Mouse (Mus musculus): ENCODE measurements at regions not wholly inside any gene's neighbourhood (a gene's known extent, or its start where the extent isn't known, plus 50 kb on each side); places are given as distances from the start of the nearest gene placed in this dataset.

DNA sequence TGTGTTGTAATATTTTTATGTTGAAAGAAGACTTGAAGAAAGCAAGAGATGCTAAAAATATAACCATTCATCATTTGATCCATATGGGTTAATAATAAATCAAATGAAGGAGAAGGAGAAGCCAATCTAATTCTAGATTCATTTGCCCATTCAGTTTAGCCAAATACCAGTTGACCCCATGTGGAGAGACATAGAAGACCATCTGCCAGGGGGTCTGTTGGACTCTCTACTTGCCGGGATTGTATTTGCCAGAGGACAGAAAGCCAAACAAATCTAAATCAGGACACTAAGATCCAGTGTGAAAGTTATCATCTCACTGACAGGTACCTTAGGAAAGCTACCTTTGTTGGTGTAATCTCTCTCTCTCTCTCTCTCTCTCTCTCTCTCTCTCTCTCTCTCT lies 202.5 kb upstream of the Tgfbr2 start:
- TF ChIP-seq POLR2A (IDR thresholded peaks at IDR 0.05; ENCODE audit: borderline replicate concordance, extremely low read depth, low read depth, low read length): no peak
- TF ChIP-seq CTCF (IDR thresholded peaks at IDR 0.05; ENCODE audit: insufficient read depth, low read length): no peak
- Histone ChIP-seq H3K4me3 (replicated peaks; ENCODE audit: extremely low read depth, low read depth, low read length) (no peak overlapping the region), H3K4me1 (ENCODE audit: control insufficient read depth, insufficient read depth, low read length) (no peaks in the 10 kb centered on the region)
- DNase-seq: no peak
- WGBS: 88% methylated on average over 1 of the region's 1 CpGs

DNA sequence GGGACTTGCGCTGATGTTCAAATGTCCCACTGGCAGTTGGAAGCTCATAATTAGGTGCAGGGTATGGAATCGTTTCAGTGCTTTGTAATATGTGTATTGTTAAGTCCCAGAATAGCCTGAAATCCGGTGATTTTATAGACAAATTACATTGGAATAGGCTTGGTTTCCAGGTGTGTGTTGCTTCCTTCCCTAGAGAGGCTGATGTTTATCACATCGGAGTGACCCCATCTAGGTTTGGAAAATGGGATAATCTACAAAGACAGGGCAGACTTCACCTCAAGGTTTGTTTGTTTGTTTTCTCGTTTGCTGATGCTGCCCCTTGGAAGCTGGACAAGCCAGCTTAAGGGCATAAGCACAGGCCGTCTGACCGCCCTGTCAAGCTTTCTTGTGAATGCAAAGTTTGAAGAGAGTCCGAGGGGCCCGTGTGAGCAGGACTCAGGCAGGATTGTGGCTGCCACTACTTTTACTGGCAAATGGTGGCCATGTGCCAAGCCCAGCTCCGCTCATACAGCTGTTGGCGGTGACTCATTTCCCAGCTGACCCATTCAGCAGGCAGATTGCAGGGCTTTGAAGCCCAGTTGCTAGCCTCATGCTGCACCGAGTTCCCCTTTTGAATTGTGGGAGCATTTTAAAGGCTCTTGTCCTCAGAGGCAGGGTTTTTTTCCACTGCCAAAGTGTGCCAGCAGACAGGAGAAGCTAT lies 200.6 kb upstream of the Tgfbr2 start:
- TF ChIP-seq CTCF (IDR thresholded peaks at IDR 0.05; ENCODE audit: insufficient read depth, low read length) (no peak), POLR2A (IDR thresholded peaks at IDR 0.05; ENCODE audit: borderline replicate concordance, extremely low read depth, low read depth, low read length) (no peak)
- peak; percentile 61 for DNase-seq

DNA sequence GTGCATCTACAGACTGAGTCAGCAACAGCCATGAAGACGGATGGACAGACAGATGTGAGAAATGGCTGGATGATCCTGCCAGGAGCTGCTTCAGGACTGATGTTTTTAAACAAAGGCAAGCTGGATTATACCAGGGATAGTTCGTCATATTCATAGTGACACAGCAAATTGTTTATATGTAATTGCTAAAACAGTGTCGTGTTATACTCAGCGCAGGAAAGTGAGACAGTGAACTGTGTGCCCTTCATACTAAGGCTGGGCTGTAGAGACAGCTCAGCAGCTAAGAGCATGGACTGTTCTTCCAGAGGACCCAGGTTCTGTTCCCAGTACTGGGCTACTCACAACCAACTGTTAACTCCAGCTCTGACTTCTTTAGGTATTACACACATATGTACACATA lies 199.2 kb upstream of the Tgfbr2 start:
- no peak for DNase-seq
- Histone ChIP-seq H3K4me3 (replicated peaks; ENCODE audit: extremely low read depth, low read depth, low read length) (no peak overlapping the region), H3K4me1 (ENCODE audit: control insufficient read depth, insufficient read depth, low read length) (no peaks in the 10 kb centered on the region)
- no peak for TF ChIP-seq CTCF (IDR thresholded peaks at IDR 0.05; ENCODE audit: insufficient read depth, low read length)
- TF ChIP-seq POLR2A (IDR thresholded peaks at IDR 0.05; ENCODE audit: borderline replicate concordance, extremely low read depth, low read depth, low read length): no peak
- 63% methylated on average over 4 of the region's 4 CpGs for WGBS

More for the DNA sequence above, 200.6 kb upstream of the Tgfbr2 start:
- no peak overlapping the region for H3K4me3 ChIP-seq (replicated peaks; ENCODE audit: extremely low read depth, low read depth, low read length)
- H3K4me1 ChIP-seq (ENCODE audit: control insufficient read depth, insufficient read depth, low read length): no peaks in the 10 kb centered on the region
- 43% methylated on average over 12 of the region's 12 CpGs for WGBS

DNA sequence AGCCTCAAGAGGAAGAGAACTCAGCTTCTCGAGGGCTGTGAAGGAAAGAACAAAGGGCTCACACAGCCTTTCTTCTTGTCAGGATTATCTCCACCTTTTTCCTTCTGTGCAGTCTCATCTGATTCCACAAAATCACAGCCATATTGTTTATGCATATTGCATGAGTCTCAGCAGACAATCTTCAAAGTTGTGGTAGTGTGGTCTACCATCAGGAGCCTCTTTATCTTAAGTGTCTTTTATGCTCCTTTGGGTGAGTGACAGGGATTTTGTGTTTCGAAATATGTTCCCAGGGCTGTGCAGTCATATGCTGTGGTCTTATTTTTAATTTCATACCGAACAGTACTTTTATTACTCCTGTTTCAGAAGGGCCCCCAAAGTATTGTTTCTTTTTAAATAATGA lies 198.2 kb upstream of the Tgfbr2 start:
- H3K4me1 ChIP-seq (ENCODE audit: control insufficient read depth, insufficient read depth, low read length): no peaks in the 10 kb centered on the region
- 64% methylated on average over 3 of the region's 3 CpGs for WGBS
- no peak for DNase-seq
- no peak for TF ChIP-seq POLR2A (IDR thresholded peaks at IDR 0.05; ENCODE audit: borderline replicate concordance, extremely low read depth, low read depth, low read length)
- no peak for TF ChIP-seq CTCF (IDR thresholded peaks at IDR 0.05; ENCODE audit: insufficient read depth, low read length)
- H3K4me3 ChIP-seq (replicated peaks; ENCODE audit: extremely low read depth, low read depth, low read length): no peak overlapping the region

DNA sequence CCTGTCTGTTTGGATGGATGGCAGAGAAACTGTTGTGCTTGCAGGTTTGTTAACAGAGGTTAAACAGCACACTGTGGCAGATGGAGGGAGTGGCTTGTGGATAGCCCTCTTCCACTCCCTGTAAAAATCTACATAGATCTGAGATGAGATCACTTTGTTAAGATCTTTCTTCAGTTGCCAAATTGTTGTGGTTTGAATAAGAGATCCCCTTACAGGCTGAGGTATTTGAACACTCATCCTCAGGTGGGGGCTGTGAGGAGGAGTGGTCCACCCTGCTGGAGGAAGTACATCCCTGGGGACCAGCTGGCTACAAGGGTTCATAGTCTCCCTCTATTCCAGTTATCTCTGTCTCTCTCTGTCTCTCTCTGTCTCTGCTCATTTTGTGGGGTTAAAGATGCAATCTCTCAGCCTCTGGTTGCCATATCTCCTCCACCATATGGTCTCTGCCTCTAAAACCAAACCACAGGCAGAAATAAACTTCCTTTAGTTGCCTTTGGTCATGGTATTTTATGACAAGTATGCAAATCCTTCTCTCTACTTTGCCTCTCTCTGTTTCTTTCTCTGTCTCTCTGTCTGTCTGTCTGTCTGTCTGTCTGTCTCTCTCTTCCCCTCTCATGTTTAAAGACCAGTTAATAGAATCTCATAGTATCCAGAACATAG lies 194.0 kb upstream of the Tgfbr2 start:
- TF ChIP-seq POLR2A (IDR thresholded peaks at IDR 0.05; ENCODE audit: borderline replicate concordance, extremely low read depth, low read depth, low read length): no peak
- no peak for TF ChIP-seq CTCF (IDR thresholded peaks at IDR 0.05; ENCODE audit: insufficient read depth, low read length)
- Histone ChIP-seq H3K4me1 (ENCODE audit: control insufficient read depth, insufficient read depth, low read length) (no peaks in the 10 kb centered on the region), H3K4me3 (replicated peaks; ENCODE audit: extremely low read depth, low read depth, low read length) (no peak overlapping the region)
- DNase-seq: no peak

DNA sequence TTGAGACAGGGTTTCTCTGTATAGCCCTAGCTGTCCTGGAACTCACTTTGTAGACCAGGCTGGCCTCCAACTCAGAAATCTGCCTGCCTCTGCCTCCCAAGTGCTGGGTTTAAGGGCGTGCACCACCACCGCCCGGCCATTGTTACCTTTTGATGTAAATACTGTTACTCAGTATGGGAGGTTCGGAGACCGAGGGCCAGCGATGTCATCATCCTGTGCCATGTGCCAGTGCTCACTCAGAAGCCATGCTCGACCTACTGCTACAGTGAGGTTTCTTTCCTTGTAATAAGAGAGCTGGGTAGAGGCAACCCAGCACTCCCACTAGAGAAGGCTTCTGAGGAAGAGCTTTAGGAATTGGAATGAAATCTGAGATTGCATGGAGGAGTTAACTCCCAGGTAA lies 191.6 kb upstream of the Tgfbr2 start:
- DNase-seq: no peak
- TF ChIP-seq POLR2A (IDR thresholded peaks at IDR 0.05; ENCODE audit: borderline replicate concordance, extremely low read depth, low read depth, low read length) (no peak), CTCF (IDR thresholded peaks at IDR 0.05; ENCODE audit: insufficient read depth, low read length) (no peak)
- Histone ChIP-seq H3K4me3 (replicated peaks; ENCODE audit: extremely low read depth, low read depth, low read length) (no peak overlapping the region), H3K4me1 (ENCODE audit: control insufficient read depth, insufficient read depth, low read length) (no peaks in the 10 kb centered on the region)
- 90% methylated on average over 7 of the region's 7 CpGs for WGBS

DNA sequence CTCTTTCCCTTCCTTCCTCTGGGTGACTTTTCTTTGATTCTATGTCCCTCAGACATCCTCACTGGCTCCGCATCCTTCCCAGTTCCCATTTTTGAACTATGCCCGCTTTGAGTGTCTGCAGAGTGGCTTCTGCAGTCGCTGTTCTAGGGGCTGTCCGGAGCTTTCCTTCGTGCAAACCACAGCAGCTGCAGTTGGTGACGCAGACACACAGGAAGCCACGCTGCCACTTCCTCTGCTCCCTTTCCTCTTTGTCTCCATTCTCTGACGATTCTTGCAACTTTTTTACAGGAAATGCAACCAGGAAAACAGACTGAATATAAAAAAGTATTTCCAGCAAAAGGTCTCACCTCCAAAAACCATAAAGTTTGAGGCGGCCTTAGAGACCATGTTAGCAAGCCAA lies 191.0 kb upstream of the Tgfbr2 start:
- no peak for TF ChIP-seq POLR2A (IDR thresholded peaks at IDR 0.05; ENCODE audit: borderline replicate concordance, extremely low read depth, low read depth, low read length)
- TF ChIP-seq CTCF (IDR thresholded peaks at IDR 0.05; ENCODE audit: insufficient read depth, low read length): no peak
- no peak for DNase-seq
- WGBS: 36% methylated on average over 9 of the region's 9 CpGs
- H3K4me3 ChIP-seq (replicated peaks; ENCODE audit: extremely low read depth, low read depth, low read length): no peak overlapping the region
- H3K4me1 ChIP-seq (ENCODE audit: control insufficient read depth, insufficient read depth, low read length): no peaks in the 10 kb centered on the region

DNA sequence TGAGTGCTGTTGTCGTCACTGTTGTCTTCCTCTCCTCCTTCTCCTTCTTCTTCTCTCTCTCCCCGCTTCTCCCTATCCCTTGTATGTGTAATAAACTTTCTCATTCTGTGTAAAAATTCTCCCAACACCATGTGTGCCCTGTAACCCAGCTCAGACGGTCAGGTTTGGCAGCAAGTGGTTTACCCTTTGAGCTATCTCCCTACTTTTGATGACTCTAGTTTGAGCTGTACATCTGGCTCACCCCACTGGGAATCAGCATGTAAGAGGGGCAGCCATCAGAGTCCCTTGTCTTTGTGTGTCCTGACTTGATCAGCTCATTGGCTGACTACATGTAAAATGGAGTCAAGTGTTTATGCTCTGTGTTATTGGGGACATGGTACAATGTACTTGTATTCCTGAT lies 190.5 kb upstream of the Tgfbr2 start:
- TF ChIP-seq POLR2A (IDR thresholded peaks at IDR 0.05; ENCODE audit: borderline replicate concordance, extremely low read depth, low read depth, low read length): no peak
- TF ChIP-seq CTCF (IDR thresholded peaks at IDR 0.05; ENCODE audit: insufficient read depth, low read length): no peak
- DNase-seq: no peak
- Histone ChIP-seq H3K4me3 (replicated peaks; ENCODE audit: extremely low read depth, low read depth, low read length) (no peak overlapping the region), H3K4me1 (ENCODE audit: control insufficient read depth, insufficient read depth, low read length) (no peaks in the 10 kb centered on the region)
- WGBS: 82% methylated on average over 3 of the region's 3 CpGs

DNA sequence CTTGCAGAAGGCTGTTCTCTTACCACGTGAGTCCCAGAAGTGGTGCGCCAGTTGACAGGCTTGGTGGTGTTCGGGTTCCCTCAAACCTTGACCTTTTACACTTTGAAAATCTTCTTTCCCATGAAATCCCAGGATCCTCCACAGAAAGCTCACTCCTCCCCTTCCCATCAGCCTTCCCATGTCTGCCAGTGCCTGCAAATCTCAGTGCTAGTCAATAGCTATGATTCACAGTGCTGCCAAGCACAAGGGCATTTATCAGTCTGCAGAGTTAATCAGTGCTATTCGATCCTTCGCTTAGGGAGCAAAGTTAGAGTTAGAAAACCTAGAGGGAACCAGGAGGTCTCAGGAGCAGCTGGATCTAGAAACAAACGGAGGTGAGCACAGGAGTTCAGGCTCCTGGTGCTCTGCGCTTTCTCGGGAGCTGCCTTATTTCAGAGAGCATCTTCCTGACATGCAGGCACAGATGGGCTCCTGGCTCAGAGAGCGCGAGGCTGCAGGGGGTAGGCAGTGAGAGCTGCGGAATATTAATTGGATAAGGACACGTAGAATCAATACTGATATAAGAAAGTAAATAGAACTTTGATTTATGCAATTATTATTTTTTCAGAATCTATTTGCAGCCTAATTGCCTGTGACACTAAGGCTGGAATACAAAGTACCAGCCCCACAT lies 190.0 kb upstream of the Tgfbr2 start:
- no peak for DNase-seq
- TF ChIP-seq CTCF (IDR thresholded peaks at IDR 0.05; ENCODE audit: insufficient read depth, low read length) (no peak), POLR2A (IDR thresholded peaks at IDR 0.05; ENCODE audit: borderline replicate concordance, extremely low read depth, low read depth, low read length) (no peak)
- 86% methylated on average over 12 of the region's 12 CpGs for WGBS
- Histone ChIP-seq H3K4me3 (replicated peaks; ENCODE audit: extremely low read depth, low read depth, low read length) (no peak overlapping the region), H3K4me1 (ENCODE audit: control insufficient read depth, insufficient read depth, low read length) (no peaks in the 10 kb centered on the region)

DNA sequence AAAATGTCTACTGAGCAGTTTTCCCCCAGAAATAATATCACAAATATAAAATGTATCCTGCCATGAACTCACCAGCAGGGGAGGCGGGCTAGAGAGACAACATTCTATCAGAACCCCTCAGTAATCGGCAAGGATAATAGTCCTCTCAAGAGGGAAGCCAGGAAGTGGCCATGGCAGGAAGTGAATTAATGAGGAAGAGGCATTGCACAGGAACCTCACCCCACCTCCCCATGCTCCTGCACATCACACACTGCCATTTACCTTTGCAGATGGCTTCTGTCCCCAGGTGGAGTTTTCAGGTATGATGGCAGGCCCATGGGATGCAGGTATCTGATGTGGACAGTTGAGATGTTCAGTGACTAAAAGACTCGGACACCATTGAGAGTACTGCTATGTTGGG lies 185.9 kb upstream of the Tgfbr2 start:
- TF ChIP-seq CTCF (IDR thresholded peaks at IDR 0.05; ENCODE audit: insufficient read depth, low read length): no peak
- TF ChIP-seq POLR2A (IDR thresholded peaks at IDR 0.05; ENCODE audit: borderline replicate concordance, extremely low read depth, low read depth, low read length): no peak
- Histone ChIP-seq H3K4me1 (ENCODE audit: control insufficient read depth, insufficient read depth, low read length) (no peaks in the 10 kb centered on the region), H3K4me3 (replicated peaks; ENCODE audit: extremely low read depth, low read depth, low read length) (no peak overlapping the region)
- 69% methylated on average over 3 of the region's 3 CpGs for WGBS
- DNase-seq: no peak

Data from lung, adult 2 months (tissue).